Mouse (Mus musculus) urinary bladder, postnatal 0 days (tissue): ENCODE data around the gene Slc6a14. TPM values are rescaled to one million over a fixed set of nuclear protein-coding genes. Genes with fewer than 3 reads are reported as not detected.

Experiments used
- polyA plus RNA-seq: library from polyadenylated mRNA; unstranded; fragments of >200 nt; fragmentation: Nextera tagmentation; extraction: Ambion mirVana; gene quantifications from 2 replicates; pipeline ENCODE4 v1.2.1, GENCODE M21; 2015

Slc6a14 gene
- polyA plus RNA-seq, result 0.23 and 0.40 TPM in 2 replicates

GRCm38 (mm10) chrX:21714829-21715228, at the start of gene Slc6a14:
Slc6a14 (plus strand) TSS chrX:21714896.

GRCm38 (mm10) chrX:21744997-21745396, 30.3 kb downstream of the Slc6a14 start, which contains the start of gene Gm28269:
Gm28269 (minus strand) TSS chrX:21745097.

Other genes starting within 250 kb of the Slc6a14 start
- gene Agtr2, start 230.4 kb upstream of the Slc6a14 start, polyA plus RNA-seq, result 55.2 and 55.9 TPM in 2 replicates
- gene Gm28269, start 30.2 kb downstream of the Slc6a14 start, polyA plus RNA-seq, result not detected in 2 replicates